Mouse (Mus musculus) megakaryocyte, embryonic 14.5 days (primary cell): ENCODE results near the gene Csdc2.

Experiments used
- FLI1 ChIP-seq: IDR thresholded peaks from 2 replicates; pipeline ENCODE4 v1.6.1; 2012; ENCODE audit warnings: low read length, inconsistent platforms, mixed read lengths
- GATA1 ChIP-seq: IDR thresholded peaks from 3 replicates; pipeline ENCODE4 v1.6.1; 2012; ENCODE audit warnings: mixed read lengths, low read length, inconsistent platforms, borderline replicate concordance

DNA sequence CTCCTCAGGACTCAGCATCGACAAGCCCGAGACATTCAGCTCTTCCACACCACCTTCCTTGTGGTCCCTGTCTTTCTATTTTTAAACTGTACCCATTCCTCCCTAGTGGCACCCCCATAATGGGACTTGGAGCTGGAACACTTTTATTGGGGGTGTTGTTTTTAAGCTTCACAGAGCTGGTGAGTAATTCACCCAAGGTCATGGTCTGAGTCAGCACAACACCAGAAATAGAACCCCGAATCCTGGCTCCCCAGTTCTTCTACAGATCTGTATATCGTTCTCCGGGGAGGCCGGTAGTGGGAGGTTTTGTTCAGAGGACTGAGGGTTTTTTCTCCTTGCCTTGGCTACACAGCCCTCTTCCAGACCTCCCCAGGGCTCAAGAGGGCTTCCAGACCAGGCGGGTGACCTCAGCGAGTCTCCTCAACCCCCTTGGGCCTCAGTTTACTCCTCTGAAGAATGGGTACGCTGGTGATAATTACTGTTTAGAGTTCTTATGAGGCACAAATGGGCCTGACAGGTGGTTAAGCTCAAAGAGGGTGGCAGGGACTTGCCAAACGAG, 2.7 kb downstream of the Csdc2 start:
- no peak for TF ChIP-seq GATA1
- no peak for TF ChIP-seq FLI1
